Mouse (Mus musculus): ENCODE data around the gene Zbtb24. TPM values are rescaled to one million over a fixed set of nuclear protein-coding genes. Genes with fewer than 3 reads are reported as not detected.

The Zbtb24 gene
- total RNA-seq, 1 experiment from 2014 or later: 23.9 TPM

- ATAC-seq (replicated peaks in 1 of 2; ENCODE audit: insufficient read depth in 1 of 2, low FRiP score in 2 of 2, low TSS enrichment in 1 of 2, low read depth in 1 of 2, poor library complexity in 2 of 2, severe bottlenecking in 2 of 2): no peak
Observed at GRCm38 (mm10) chr10:41485778-41486177, 35.6 kb downstream of the Zbtb24 start.

GRCm38 (mm10) chr10:41486506-41487170 lies 36.5 kb downstream of the Zbtb24 start:
- no peak for ATAC-seq (replicated peaks in 1 of 2; ENCODE audit: insufficient read depth in 1 of 2, low FRiP score in 2 of 2, low TSS enrichment in 1 of 2, low read depth in 1 of 2, poor library complexity in 2 of 2, severe bottlenecking in 2 of 2)

GRCm38 (mm10) chr10:41488877-41489276 lies 38.7 kb downstream of the Zbtb24 start:
- ATAC-seq (replicated peaks in 1 of 2; ENCODE audit: insufficient read depth in 1 of 2, low FRiP score in 2 of 2, low TSS enrichment in 1 of 2, low read depth in 1 of 2, poor library complexity in 2 of 2, severe bottlenecking in 2 of 2): peak in 1 of 2 experiments; percentile 18; a peak in 1 of 4 replicates

- no peak for ATAC-seq (replicated peaks in 1 of 2; ENCODE audit: insufficient read depth in 1 of 2, low FRiP score in 2 of 2, low TSS enrichment in 1 of 2, low read depth in 1 of 2, poor library complexity in 2 of 2, severe bottlenecking in 2 of 2)
Observed at GRCm38 (mm10) chr10:41489294-41489693, 39.1 kb downstream of the Zbtb24 start.

DNA sequence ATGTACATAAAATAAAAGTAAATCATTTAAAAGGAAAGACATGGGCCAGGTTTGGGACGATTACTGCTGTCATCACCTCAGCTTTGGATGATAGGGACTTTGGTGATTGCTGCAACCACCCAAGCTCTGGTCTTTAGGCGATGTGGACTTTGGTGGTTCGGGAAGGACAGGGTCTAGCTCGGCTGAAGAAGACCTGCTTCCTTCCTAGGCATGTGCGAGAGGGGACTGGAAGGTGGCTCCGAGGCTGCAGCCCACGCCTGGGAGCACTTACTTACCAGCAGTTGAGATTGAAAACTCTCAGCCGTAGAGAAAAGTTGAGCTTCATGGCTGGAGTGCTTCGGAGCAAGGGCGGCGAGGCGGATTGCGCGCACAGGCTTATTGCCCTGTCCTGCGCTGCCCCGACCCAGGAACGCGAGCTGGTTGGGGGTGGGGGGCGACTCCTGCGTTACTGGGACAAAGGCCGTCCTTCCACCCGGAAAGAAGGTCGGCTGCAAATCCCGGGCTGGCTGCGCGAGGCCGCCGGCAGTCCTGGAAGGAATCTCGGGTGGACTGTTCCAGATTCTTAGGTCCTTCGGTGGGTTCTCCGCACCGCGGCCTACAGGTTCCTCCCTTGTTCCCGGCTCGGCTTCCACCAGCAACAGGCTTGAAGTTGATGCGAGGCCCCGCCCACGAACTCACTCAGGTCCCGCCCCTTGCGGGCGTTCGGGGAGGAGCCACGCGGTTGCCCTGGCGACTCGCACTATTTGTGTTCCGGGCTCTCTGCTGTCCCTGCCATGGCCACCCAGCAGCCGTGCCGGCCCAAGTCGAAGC lies 39.7 kb downstream of the Zbtb24 start, which contains the start of the genes Smpd2 and Ppil6:
Gene Smpd2 (minus strand): TSS at position 662 of the 810 bp plus-strand sequence.
Gene Ppil6 (plus strand): TSS at position 732 of the 810 bp plus-strand sequence.
- peak; percentile 94 to 96 for ATAC-seq (replicated peaks in 1 of 2; ENCODE audit: insufficient read depth in 1 of 2, low FRiP score in 2 of 2, low TSS enrichment in 1 of 2, low read depth in 1 of 2, poor library complexity in 2 of 2, severe bottlenecking in 2 of 2)

DNA sequence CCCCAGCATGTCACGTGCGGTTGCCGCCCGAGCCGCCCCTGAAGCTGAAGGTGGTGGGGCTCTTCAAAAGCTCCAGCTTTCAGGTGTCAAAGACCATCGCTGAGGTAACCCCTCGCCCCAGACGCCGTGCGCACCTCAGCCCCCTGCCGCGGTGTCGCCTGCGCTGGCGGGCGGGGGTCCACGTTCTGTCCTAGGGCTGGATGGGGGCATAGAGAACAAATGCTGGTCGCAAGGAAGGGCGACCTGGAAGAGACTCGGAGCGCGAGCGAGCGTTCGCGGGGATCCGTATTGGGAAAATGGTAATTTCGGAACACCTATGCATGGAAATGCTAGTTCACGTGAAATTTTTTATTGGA lies 40.3 kb downstream of the Zbtb24 start:
- no peak for ATAC-seq (replicated peaks in 1 of 2; ENCODE audit: insufficient read depth in 1 of 2, low FRiP score in 2 of 2, low TSS enrichment in 1 of 2, low read depth in 1 of 2, poor library complexity in 2 of 2, severe bottlenecking in 2 of 2)

DNA sequence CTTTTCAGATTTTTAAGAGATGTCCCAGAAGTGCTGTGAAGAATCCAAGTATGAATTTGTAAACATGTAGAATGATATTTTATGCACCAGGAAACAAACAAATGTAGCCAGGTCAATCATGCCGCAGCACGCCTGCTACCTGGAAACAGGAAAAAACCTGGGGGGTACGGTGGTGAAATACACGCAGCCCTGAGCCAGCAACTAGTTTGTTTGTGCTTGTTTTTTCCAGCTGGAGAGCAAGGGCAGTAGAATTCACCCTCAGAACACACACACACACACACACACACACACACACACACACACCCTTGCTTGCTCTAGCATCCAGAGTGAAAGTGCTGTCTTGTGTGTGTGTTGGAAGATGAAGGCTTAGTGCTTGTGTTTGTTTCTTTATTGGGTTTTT lies 40.9 kb downstream of the Zbtb24 start:
- ATAC-seq (replicated peaks in 1 of 2; ENCODE audit: insufficient read depth in 1 of 2, low FRiP score in 2 of 2, low TSS enrichment in 1 of 2, low read depth in 1 of 2, poor library complexity in 2 of 2, severe bottlenecking in 2 of 2): no peak

DNA sequence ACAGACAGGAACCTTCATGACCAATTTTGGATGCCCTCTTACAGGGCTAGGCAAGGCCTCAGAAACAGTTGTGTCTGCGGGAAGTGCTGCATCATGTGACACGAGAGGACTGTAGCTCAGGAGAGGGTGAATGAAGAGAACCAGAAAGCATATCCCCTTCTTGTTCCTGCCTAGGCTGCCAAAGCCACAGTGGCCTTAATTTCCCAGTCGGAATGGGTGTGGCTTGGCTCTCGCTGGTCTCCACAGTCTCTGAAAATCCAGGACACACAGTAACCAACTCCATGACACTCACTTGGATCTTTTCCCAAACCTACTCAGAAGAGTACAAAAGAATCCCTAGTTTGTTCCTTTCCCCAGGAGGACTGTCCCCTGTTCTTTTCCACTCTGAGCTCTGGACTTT lies 50.8 kb downstream of the Zbtb24 start:
- ATAC-seq (replicated peaks in 1 of 2; ENCODE audit: insufficient read depth in 1 of 2, low FRiP score in 2 of 2, low TSS enrichment in 1 of 2, low read depth in 1 of 2, poor library complexity in 2 of 2, severe bottlenecking in 2 of 2): no peak

- no peak for ATAC-seq (replicated peaks in 1 of 2; ENCODE audit: insufficient read depth in 1 of 2, low FRiP score in 2 of 2, low TSS enrichment in 1 of 2, low read depth in 1 of 2, poor library complexity in 2 of 2, severe bottlenecking in 2 of 2)
Observed at GRCm38 (mm10) chr10:41504996-41505395, 54.8 kb downstream of the Zbtb24 start.

GRCm38 (mm10) chr10:41505446-41505845 lies 55.3 kb downstream of the Zbtb24 start:
- peak; percentile 77 to 86 for ATAC-seq (replicated peaks in 1 of 2; ENCODE audit: insufficient read depth in 1 of 2, low FRiP score in 2 of 2, low TSS enrichment in 1 of 2, low read depth in 1 of 2, poor library complexity in 2 of 2, severe bottlenecking in 2 of 2)

- ATAC-seq (replicated peaks in 1 of 2; ENCODE audit: insufficient read depth in 1 of 2, low FRiP score in 2 of 2, low TSS enrichment in 1 of 2, low read depth in 1 of 2, poor library complexity in 2 of 2, severe bottlenecking in 2 of 2): peak; percentile 37 to 53; a peak in 1 of 4 replicates
Observed at GRCm38 (mm10) chr10:41509160-41509559, 59.0 kb downstream of the Zbtb24 start.

GRCm38 (mm10) chr10:41514301-41514700 lies 64.1 kb downstream of the Zbtb24 start:
- ATAC-seq (replicated peaks in 1 of 2; ENCODE audit: insufficient read depth in 1 of 2, low FRiP score in 2 of 2, low TSS enrichment in 1 of 2, low read depth in 1 of 2, poor library complexity in 2 of 2, severe bottlenecking in 2 of 2): no peak

GRCm38 (mm10) chr10:41514921-41515320 lies 64.7 kb downstream of the Zbtb24 start:
- no peak for ATAC-seq (replicated peaks in 1 of 2; ENCODE audit: insufficient read depth in 1 of 2, low FRiP score in 2 of 2, low TSS enrichment in 1 of 2, low read depth in 1 of 2, poor library complexity in 2 of 2, severe bottlenecking in 2 of 2)

Other genes with a start within 250 kb of the Zbtb24 start
- gene Fig4, start 147.1 kb upstream of the Zbtb24 start, total RNA-seq (2017): 39.2 and 39.8 TPM in 2 replicates
- not detected in 2 replicates for gene Ak9, start 146.4 kb upstream of the Zbtb24 start, total RNA-seq (2017)
- gene Mical1, start 25.9 kb downstream of the Zbtb24 start, total RNA-seq (2017): 15.6 and 43.6 TPM in 2 replicates
- gene Smpd2, start 40.0 kb downstream of the Zbtb24 start, total RNA-seq (2017): 15.0 and 19.4 TPM in 2 replicates
- 1.4 TPM in 1 of 2 replicates, not detected in the other for gene Ppil6, start 40.1 kb downstream of the Zbtb24 start, total RNA-seq (2017)
- 144 and 160 TPM in 2 replicates for gene Cd164, start 69.0 kb downstream of the Zbtb24 start, total RNA-seq (2017)